Mouse (Mus musculus): ENCODE results near the gene Stk39.

The Stk39 gene

DNA sequence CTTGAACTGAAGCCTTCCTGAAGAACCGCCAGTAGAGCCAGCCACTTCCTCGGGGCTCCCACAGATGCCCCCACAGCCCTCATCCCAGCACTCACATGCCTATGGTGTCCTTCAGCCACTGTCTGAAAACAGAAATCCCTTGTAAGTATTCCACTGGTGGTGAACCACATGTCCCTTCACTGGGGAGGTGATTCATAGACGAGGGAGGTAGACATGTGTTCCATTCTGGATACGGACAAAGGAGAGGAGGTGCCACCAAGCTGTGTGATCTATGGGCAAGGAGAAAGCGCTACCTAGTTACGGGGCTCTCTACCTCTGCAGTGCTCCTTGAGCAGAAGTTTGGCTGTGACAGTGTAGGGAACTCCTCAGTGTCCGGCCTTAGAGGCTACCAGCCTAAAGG, 52.9 kb downstream of the Stk39 start:
- no peak for DNase-seq

DNA sequence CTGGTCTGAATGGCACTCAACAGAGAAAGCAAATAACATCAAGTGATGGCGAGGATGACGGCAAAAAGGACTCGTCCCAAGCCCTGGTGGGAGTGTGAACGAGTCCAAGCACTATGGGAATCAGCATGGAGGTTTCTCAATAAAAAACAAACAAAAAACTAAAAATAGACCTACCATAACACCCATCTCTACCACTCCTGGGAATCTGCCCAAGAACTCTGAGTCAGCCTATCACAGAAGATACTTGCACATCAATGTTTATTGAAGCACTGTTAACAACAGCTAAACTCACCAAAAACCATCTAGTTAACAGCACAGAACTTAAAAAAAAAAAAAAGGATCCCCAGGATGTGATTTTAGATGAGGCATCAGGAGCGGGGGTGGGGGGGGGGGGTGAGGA, 55.0 kb downstream of the Stk39 start:
- no peak for DNase-seq

DNA sequence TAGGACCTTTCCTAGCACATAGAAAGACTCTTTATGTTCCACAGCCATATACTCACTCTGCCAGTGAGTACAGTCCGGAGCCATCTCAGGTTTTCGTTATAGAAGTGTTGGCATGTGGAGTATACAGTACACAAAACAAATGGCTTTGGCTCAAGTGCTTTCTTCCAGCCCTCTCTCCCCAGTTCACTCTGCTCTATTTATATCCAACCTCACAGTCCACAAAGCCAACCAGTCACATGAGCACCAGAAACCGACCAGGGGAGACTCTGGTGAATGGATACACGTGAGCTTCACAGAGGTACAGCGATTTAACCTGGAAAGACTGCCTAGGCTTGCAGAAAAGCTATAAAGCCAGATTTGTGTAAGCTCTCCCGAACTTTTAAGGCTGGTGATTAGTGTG, 56.4 kb downstream of the Stk39 start:
- DNase-seq, result no peak

DNA sequence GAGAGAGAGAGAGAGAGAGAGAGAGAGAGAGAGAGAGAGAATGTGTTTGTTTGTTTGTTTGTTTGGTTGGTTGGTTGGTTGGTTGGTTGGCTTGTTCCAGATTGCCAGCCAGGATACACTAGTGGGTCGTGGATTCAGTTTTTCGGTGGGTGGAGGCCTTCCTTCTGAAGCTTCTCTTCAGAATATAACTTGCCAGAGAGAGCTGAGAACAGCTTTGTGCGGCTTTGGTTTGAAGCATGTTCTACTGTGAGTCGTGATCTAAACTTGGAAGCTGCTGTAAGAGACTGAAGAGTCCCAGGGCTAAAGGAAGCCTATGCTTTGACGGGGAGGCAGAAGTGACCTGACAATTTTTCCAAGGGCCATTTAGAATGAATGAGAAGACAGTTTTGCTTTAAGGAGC, 59.9 kb downstream of the Stk39 start:
- DNase-seq, result no peak

DNA sequence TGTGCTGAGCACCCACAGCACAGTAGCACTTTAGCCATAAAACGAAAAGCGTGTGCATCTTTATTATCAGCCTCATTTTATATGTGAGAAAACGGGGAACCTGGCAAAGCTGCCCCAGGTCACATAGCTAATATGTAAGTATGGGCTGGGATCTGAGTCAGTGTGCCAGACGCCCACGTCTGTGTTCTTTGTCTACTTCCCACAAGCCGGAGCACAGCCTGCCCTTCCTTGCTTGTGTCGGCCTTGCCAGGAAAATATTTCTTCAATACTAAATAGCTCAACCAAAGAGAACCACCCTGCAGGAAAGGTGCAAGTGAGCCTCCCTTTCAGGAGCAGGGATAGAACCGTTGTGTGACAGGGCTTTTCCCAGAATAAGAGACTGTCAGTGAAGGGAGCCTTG, 60.9 kb downstream of the Stk39 start:
- no peak for DNase-seq

DNA sequence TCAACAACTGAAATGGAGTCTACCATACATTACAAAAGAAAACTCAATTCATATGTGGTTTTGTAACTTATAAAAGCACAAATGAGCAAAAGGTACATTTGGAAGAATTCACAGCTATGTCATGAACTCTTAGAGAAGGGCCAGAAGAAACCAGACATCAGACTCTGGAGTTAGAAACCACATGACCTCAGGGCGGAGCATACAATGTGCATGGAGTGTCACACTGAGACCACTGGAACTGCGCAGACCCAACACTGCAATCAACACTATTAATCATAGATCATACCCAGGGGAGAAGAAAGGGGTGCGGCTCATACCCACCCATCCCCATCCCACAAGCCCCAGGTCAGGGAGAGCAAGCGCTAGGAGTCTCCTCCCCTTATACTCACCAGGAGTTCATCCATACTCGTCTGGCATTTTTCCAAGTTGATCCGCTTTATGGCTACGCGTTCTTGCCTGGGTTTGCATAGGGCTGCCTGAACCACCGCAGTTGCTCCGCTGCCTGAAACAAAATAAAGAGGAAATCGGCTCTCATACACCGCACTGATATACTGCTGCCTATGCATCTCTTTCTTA, 62.3 kb downstream of the Stk39 start:
- DNase-seq, result no peak

DNA sequence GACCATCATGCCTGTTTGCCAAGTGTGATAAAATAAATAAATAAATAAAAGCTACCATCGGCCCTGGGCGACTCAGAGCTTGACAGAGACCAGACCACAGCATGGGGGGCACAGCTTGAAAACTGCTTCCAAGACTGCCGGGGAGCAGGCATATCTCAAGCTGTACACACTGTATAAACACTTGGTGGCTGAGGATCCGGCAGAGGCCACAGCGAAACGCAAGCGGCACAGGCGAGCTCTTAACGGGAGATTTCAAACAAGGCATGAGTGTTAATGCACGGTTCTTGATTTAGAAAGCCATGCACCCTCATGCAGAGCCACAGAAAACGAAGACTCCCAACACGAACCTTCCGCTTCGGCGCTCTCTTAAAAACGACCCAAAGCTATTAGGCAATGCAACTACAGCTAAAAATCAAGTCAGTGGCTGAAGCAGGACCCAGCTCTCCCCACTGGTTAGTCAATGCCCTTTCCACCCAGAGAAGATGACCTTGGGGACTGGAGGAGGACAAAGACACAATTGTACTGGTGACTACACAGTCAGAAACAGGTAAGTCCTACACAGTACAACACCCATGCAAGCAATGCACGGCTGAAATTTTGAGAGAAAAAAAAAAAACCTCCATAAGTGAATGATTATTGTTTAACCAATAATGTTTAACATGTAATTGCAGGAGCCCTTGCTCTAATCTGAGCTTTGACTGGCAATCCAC, 63.6 kb downstream of the Stk39 start:
- DNase-seq, result no peak

DNA sequence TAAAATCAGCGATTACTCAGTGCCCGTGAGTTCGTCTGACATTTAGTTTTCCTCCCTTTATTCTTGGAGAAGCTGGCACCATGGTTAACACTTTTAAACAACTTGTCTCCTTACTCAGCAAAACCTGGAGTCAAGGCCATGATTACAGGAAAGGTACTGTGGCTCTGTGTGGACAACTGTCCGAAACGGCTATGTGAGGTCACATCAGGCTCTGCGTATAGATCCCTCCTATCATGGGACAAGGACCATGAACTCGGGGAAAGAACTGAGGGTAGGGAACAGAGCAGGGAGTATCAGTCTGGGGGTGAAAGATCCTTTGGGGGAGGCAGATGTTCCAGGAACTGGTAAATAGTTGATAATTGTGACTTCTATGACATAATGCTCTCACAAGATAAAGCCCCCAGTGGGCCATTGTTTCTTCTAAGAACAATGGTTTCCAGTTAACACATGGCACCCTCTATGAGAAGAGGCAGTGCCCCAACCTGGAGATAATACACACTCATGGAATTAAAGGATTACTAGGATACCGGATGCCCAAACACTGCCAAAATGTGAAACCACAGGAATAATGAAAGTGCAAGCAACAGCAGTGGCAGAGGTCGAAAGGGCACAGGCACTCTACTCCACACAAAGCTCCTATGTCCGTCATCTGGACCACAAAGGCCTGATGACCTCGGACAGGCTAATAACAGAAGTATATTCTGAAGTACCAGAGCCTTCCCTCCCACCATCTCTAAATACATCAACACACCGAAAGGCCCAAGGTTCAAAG, 64.7 kb downstream of the Stk39 start:
- DNase-seq, result no peak

DNA sequence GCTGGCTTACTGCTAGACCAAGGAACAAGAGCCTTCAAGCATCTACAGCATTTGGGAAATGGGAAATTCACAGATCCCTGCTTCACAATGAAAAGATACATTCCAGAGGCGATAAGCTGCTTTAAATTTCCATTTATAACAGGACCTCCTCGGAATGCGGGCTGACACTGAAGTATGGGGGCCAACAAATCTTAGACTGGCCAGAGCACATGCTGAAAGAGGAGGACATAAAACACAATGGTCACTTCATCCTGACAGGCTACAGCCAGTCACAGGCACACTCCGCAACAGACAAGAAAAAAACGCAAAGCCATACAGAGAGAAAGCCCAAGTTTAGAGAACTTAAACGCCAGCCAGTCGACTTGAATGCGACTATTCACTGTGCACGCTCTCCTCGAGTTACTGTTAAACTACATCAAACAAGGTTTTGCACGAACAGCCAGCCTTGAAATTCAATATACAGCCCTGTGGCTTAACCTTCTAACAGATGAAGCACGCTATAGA, 65.4 kb downstream of the Stk39 start:
- no peak for DNase-seq

DNA sequence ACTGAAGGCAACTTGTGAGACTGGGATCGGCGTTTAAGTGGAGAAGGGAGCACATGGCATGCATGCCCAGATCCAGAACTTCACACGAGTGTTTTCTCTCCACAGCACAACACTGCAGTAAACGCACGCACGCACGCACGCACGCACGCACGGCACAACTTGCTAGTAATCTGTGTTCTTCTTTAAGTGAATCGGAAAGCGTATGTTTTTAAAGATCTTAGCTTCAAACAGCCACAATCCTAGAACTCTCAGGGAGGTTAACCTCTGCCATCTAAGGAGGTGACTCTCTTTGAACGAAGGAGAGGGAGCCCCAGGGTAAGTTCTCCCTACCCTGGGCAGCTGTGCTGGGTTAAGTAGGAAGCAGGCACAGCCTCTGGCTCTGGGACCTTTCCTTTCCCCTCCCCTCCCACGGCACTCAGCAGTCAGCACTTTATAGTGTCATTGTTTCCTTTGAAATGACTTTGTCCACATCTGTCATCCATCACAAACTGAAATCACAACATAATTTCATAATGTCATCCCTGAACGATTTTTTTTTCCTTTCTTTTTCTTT, 66.8 kb downstream of the Stk39 start:
- DNase-seq, result no peak

DNA sequence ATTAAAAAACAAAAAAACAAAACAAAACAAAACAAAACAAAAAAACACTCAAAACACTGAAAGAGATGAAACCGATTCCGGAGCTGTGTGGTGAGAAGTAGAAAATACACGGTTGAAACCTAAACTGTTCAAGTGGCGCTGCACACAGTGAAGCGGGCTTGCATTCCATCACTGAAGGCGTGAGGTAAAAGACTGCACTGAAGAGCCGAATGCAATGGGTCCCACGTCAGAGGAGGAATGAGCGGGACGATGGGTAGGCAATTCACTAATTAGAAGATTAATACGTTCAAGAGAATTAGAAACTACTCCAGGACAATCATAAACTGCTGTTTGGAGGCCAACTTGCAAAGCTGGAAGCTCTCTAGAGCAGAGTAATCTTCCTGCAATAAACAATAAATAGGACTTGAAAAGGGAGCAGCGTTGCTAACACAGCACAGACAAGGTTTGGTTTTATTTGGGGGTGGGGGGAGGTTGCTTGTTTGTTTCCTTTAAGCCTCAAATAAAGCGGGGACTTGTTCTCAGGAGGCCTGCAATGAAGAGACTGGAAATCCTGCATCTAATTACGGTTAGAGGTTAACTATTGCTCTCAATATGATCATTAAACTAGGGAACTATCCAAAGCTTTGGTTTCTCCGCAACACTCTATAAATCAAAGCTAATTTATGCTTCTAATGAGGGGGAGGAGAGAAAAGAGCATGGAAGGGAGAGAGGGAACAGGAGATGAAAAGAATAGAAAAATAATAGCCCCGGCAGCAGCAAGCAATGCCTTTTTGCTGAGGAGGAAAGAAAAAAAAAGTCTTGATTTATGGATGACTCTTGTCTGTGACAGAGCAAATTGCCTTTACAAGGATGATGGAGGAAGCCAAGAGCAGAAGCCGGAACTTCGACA, 67.5 kb downstream of the Stk39 start:
- DNase-seq, result no peak

DNA sequence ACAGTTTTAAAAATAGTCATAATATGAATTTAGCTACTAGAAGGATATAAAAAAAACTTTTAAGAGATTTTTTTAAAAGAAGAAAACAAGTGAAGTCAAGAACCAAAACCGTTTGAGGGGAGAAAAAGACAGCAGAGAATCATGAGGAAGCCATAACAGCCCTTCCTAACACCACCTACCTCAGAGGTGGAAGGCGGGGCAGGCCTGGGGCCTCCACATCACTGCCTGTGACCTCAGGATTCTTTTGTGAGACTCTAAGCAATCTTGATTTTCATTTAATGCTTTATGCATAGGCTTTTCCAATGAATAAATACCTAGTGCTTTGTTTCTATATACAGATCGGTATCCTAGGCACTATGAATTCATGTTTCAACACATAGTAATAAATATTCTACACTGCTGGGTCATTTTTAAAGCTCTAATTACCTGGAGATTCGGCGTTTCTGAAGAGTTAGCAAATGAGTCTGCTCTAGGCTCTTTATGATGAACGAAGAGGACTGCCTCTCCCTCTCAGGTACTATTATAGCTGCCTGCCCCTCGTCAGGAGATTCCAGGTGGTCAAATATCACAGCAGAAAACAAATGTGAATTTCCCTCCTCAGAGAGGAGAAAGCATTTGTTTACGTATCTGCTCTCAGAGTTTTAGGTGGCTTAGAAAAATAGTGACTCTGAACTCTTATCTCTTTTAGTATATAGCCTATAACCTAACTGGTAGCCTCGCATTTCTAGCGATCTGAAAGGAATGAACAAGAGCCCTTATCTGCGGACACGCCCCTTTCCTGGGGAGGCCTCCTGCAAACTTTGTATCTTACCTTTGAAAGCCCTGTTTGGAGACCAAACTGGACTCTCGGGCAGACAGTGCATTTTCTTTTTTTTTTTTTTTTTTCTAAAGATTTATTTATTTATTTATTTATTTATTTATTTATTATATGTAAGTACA, 78.2 kb downstream of the Stk39 start:
- DNase-seq, result no peak

DNA sequence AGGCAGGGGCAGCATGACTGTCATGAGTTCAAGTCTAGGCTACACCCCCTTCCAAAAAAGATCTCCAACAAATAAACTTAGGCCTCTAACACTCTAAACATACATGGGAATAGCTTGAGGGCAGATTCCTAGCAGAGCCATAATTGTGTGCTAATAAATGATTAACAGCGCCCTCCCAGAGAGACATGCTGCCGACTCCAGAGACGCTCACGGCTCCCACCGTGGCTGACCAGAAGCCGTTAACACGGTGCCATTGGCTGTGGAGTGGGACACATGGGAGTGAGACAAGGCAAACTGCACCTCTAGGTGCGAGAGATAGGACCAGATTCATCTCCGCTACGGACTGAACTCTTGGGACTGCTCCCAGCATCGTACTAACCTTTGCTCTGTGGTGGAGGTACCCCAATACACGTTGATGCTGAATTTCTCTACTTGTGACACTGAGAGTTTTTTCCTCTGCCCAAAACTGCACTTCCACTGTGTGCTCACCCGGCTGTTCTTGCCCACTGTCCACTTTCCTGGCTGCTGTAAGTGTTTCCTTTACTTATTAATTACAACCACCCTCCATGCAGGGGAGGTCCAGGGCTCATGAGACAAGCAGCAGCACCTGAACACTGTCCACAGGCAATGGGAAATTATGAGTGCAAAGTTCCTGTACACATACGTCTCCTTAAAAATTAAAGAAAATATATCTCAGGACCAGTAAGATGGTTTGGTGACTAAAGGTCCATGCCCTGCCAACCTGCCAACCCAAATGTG, 84.1 kb downstream of the Stk39 start:
- no peak for DNase-seq

DNA sequence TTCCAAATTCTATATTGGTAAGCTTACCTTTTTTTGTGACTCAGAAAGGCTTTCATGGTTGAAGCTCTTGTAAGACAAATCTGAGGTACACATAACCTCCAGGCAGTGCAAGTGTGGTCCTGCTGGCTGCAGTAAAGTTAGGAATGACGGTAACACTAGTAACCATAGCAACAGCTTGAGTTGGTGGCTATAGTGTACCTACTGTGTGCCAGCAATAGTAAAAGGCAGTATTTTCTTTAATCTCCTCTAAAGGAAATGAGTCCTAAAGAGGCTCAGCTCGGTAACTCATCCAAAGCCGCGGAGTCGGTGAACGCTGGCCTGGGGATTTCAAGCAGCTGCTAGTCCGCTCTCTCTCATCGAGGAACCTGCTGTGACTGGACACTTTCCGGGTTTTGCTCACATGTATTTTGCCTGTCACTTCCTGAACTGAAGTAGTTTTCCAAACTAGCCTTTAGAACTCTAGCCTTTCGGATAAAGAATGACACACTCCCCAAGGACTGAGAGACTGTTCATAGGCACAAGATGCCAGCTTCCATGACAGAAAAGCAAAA, 85.7 kb downstream of the Stk39 start:
- DNase-seq, result no peak

DNA sequence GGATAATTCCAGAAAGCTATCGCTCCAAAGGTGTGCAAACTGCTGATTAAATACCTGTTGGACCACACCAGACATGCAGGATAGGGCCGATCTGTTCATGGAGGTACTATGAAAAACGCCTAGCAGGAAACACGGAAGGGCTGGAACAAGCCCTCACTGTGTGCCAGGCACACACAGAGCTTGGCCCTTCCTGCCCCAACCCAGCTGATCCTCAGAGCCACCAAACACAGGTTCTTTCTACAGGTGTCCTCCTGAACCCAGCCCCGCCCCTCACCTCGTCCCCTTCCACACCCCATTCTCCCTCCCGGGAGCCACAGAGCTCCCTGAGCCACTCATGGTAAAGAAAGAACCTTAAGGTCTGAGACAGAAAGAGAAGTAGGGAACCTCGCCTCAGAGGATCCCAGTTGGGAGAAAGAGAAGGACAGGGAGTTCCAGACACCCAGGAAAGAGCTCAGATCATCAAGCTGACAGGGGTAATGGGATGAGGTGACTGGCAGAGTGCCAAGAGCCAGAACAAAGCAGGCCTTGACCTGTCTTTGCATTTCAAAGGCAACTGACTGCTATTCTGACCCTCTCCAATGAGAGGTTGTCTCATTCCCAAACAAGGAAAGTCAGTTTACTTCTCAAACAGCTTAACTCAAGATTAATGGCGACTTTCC, 86.3 kb downstream of the Stk39 start:
- DNase-seq, result no peak

DNA sequence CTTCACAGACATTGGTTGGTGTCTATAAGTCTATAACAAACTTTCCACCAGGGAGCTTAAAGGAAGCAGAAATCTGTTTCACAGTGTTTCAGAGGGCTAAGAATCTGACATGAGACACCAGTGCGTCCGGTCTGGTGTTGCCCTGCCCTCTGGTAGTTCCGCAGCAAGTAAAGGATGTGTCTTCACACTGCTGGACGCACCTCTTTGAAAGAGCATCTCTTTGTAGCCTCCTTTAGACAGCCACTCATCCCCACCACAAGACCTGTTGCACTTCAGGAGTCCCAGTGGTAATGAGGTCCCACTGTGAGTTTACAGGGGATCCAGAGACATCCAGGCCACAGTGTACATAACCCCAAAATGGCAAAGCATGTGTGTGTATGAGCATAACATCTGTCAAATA, 88.1 kb downstream of the Stk39 start:
- no peak for DNase-seq

DNA sequence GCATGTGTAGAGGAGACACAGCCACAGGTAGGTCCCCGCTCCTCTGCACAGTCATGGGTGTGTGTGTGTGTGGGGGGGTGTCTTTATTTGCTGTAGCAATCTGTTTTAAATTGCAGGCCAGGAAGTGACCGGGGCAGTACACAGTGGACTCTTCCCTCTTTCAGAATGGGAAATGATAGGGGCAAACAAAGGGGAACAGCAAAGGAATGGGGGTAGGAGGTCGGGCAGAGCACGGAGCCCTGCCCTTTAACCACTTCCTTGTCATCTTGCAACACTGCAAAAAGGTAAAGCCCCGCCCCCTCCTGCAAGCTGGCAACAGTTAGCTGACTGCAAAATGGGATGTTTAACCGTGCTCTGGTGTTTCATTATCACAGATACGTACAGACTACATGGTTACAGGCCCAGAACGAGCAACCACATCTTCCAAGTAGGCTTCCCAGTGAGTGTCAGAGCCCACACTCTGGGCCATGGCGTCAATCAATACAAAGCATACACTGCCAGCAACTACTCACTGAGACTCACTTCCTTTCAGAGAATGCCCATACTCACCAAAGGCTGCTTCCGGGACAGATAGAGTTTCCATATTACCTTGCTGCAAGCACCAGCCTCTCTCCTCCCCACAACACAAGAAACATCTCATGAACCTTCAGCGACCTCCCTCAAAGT, 89.5 kb downstream of the Stk39 start:
- no peak for DNase-seq

DNA sequence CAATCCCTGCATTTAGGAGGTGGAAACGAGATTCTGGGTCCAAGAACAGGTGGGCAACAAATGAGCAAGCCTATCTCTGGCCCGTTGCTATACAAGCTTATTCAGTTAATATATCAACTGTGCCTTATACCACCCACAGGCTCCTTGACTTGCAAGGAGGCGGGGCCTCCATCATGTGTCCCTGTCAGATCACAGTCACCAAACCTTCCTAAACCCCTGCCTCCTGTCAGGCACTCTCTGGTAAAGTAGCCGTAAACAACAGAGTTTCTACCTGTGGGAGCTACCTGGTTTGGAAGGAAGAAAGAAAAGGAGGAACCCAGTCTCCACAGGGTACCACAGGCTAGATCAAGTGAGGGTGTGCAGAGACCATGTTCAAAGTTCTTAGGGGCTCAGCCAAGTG, 90.2 kb downstream of the Stk39 start:
- DNase-seq, result no peak

DNA sequence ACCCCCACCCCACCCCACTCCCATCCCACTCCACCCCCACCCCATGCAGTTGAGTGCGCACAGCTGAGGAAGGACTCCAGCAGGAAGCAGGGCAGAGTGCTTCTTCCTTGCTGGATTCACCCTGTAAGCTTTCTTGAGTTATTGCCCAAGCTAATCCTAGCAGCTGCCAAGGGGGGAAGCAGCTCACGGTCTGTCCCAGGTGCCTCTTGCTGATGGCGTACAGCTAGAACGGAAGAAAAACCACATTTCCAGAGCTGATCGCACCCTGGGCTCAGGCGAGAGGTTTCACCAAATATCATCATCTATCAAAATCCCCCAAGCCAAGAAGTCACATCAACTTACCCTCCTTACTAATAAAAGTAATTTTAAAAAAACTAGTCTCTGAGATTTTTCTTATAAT, 90.9 kb downstream of the Stk39 start:
- DNase-seq, result no peak
